Mouse (Mus musculus) neural tube, embryonic 14.5 days (tissue): Measurements from ENCODE around the gene Rbks. TPM values are rescaled to one million over a fixed set of nuclear protein-coding genes. Genes with fewer than 3 reads are reported as not detected.
A peak's percentile ranks its signal among the peaks of the same experiment; 100 is the strongest.

Experiments used
- ATAC-seq: fragments of 200-750 bp; cut with Nextera tagmentation; 2 replicates; pipeline ENCODE4 v1.8.0; 2017; ENCODE audit warnings: low read depth, mild to moderate bottlenecking, moderate TSS enrichment, moderate library complexity
- H3K27ac ChIP-seq: fragments of 300-500 bp; sonication (generic); 2 replicates; pipeline ENCODE4 v1.5.1; 2014; ENCODE audit warnings: low read depth, mild to moderate bottlenecking, control low read depth, low read length, moderate library complexity, mixed read lengths
- H3K27me3 ChIP-seq: fragments of 300-500 bp; sonication (generic); 2 replicates; pipeline ENCODE4 v1.6.1; 2014; ENCODE audit warnings: low read length; ENCODE audit not compliant: control insufficient read depth, insufficient read depth
- H3K36me3 ChIP-seq: fragments of 300-500 bp; sonication (generic); 2 replicates; pipeline ENCODE4 v1.6.1; 2014; ENCODE audit warnings: low read length, mixed read lengths; ENCODE audit not compliant: control insufficient read depth, insufficient read depth
- H3K4me1 ChIP-seq: fragments of 300-500 bp; sonication (generic); 2 replicates; pipeline ENCODE4 v1.6.1; 2014; ENCODE audit warnings: low read length; ENCODE audit not compliant: control insufficient read depth, insufficient read depth
- H3K4me2 ChIP-seq: fragments of 300-500 bp; sonication (generic); 2 replicates; pipeline ENCODE4 v1.6.1; 2014; ENCODE audit warnings: mild to moderate bottlenecking, low read depth, low read length, control low read depth
- H3K4me3 ChIP-seq: fragments of 300-500 bp; sonication (generic); 2 replicates; pipeline ENCODE4 v1.5.1; 2014; ENCODE audit warnings: low read depth, low read length, control low read depth, mixed read lengths
- H3K9ac ChIP-seq: fragments of 300-500 bp; sonication (generic); replicated peaks from 2 replicates; pipeline ENCODE4 v1.6.1; 2014; ENCODE audit warnings: low read depth, mild to moderate bottlenecking, control low read depth, low read length, mixed read lengths
- H3K9me3 ChIP-seq: fragments of 300-500 bp; sonication (generic); 2 replicates; pipeline ENCODE4 v1.6.1; 2016; ENCODE audit warnings: low read length; ENCODE audit not compliant: control insufficient read depth
- WGBS: fragments of 180-500 bp; shearing (Covaris S2); extraction: QIAGEN DNeasy Blood & Tissue Kit; methylation state at CpG from one replicate; pipeline ENCODE4 v1.1.7; 2014; 5-methylcytosine and 5-hydroxymethylcytosine counted together
- polyA plus RNA-seq: library from polyadenylated mRNA; unstranded; fragments of >200 nt; fragmentation: Nextera tagmentation; extraction: Ambion mirVana; gene quantifications from 2 replicates; pipeline ENCODE4 v1.2.1, GENCODE M21; 2014

Gene Rbks
- polyA plus RNA-seq: 4.0 and 4.3 TPM in 2 replicates

GRCm38 (mm10) chr5:31696971-31697643, at the start of gene Rbks:
Rbks (minus strand) TSS chr5:31697627.
- Histone ChIP-seq H3K4me1 (peaks cover 5% of the 10 kb centered on the region; the same call in 1 of the 2 replicates), H3K27ac (peak within 1 kb of the TSS; percentile 96), H3K4me3 (peak within 1 kb of the TSS; percentile 80), H3K9me3 (no peaks in the 10 kb centered on the region), H3K4me2 (peak within 1 kb of the TSS; percentile 90), H3K27me3 (no peaks in the 10 kb centered on the region), H3K9ac (peak within 1 kb of the TSS; percentile 84), H3K36me3 (no peaks in the 10 kb centered on the region)
- ATAC-seq: no peak; the same call in 1 of the 2 replicates
- 9% methylated on average over 18 of the region's 18 CpGs for WGBS

- Histone ChIP-seq H3K36me3 (no peaks in the 10 kb centered on the region), H3K27me3 (no peaks in the 10 kb centered on the region), H3K27ac (no peak overlapping the region), H3K4me2 (no peak overlapping the region), H3K9ac (no peak overlapping the region), H3K4me1 (no peaks in the 10 kb centered on the region), H3K4me3 (no peak overlapping the region), H3K9me3 (no peaks in the 10 kb centered on the region)
- ATAC-seq: no peak
- WGBS: 39% methylated on average over 4 of the region's 4 CpGs
These were observed 45.1 kb upstream of the Rbks start for GRCm38 (mm10) chr5:31742521-31743031.

- Histone ChIP-seq H3K27me3 (no peaks in the 10 kb centered on the region), H3K4me2 (no peak overlapping the region), H3K36me3 (no peaks in the 10 kb centered on the region), H3K4me3 (no peak overlapping the region), H3K9ac (no peak overlapping the region), H3K4me1 (no peaks in the 10 kb centered on the region), H3K9me3 (no peaks in the 10 kb centered on the region), H3K27ac (no peak overlapping the region)
- 94% methylated on average over 1 of the region's 1 CpGs for WGBS
- no peak for ATAC-seq
These were observed 44.5 kb upstream of the Rbks start for GRCm38 (mm10) chr5:31741931-31742330.

GRCm38 (mm10) chr5:31732644-31733338, 35.4 kb upstream of the Rbks start:
- Histone ChIP-seq H3K4me1 (no peaks in the 10 kb centered on the region), H3K9me3 (no peaks in the 10 kb centered on the region), H3K27ac (no peak overlapping the region), H3K36me3 (no peaks in the 10 kb centered on the region), H3K27me3 (no peaks in the 10 kb centered on the region), H3K4me2 (no peak overlapping the region), H3K9ac (no peak overlapping the region), H3K4me3 (no peak overlapping the region)
- WGBS: 61% methylated on average over 3 of the region's 3 CpGs
- no peak for ATAC-seq

- no peaks in the 10 kb centered on the region for H3K4me1 ChIP-seq
- WGBS: 86% methylated on average over 5 of the region's 5 CpGs
- ATAC-seq: no peak
- no peaks in the 10 kb centered on the region for H3K9me3 ChIP-seq
- no peak overlapping the region for H3K4me3 ChIP-seq
- H3K27me3 ChIP-seq: no peaks in the 10 kb centered on the region
- no peak overlapping the region for H3K9ac ChIP-seq
- no peak overlapping the region for H3K27ac ChIP-seq
- H3K4me2 ChIP-seq: no peak overlapping the region
- H3K36me3 ChIP-seq: no peaks in the 10 kb centered on the region
These were observed 30.0 kb upstream of the Rbks start for GRCm38 (mm10) chr5:31727456-31727855.

GRCm38 (mm10) chr5:31725885-31726284, 28.5 kb upstream of the Rbks start:
- Histone ChIP-seq H3K27ac (no peak overlapping the region), H3K27me3 (no peaks in the 10 kb centered on the region), H3K36me3 (no peaks in the 10 kb centered on the region), H3K9ac (no peak overlapping the region), H3K4me1 (no peaks in the 10 kb centered on the region), H3K9me3 (no peaks in the 10 kb centered on the region), H3K4me2 (no peak overlapping the region), H3K4me3 (no peak overlapping the region)
- 83% methylated on average over 2 of the region's 2 CpGs for WGBS
- no peak for ATAC-seq

GRCm38 (mm10) chr5:31724519-31724918, 27.1 kb upstream of the Rbks start:
- no peaks in the 10 kb centered on the region for H3K27me3 ChIP-seq
- no peaks in the 10 kb centered on the region for H3K9me3 ChIP-seq
- no peak overlapping the region for H3K9ac ChIP-seq
- H3K27ac ChIP-seq: no peak overlapping the region
- no peak for ATAC-seq
- H3K4me1 ChIP-seq: no peaks in the 10 kb centered on the region
- WGBS: 80% methylated on average over 6 of the region's 6 CpGs
- H3K4me2 ChIP-seq: no peak overlapping the region
- no peak overlapping the region for H3K4me3 ChIP-seq
- H3K36me3 ChIP-seq: no peaks in the 10 kb centered on the region

GRCm38 (mm10) chr5:31715486-31716150, 18.2 kb upstream of the Rbks start:
- Histone ChIP-seq H3K4me3 (no peak overlapping the region), H3K4me1 (no peaks in the 10 kb centered on the region), H3K27me3 (no peaks in the 10 kb centered on the region), H3K9ac (no peak overlapping the region), H3K9me3 (no peaks in the 10 kb centered on the region), H3K27ac (no peak overlapping the region), H3K4me2 (no peak overlapping the region), H3K36me3 (no peaks in the 10 kb centered on the region)
- 87% methylated on average over 4 of the region's 4 CpGs for WGBS
- ATAC-seq: no peak

- WGBS: 86% methylated on average over 5 of the region's 5 CpGs
- no peaks in the 10 kb centered on the region for H3K36me3 ChIP-seq
- no peaks in the 10 kb centered on the region for H3K27me3 ChIP-seq
- no peaks in the 10 kb centered on the region for H3K9me3 ChIP-seq
- H3K9ac ChIP-seq: no peak overlapping the region
- no peak overlapping the region for H3K4me3 ChIP-seq
- no peak for ATAC-seq
- no peak overlapping the region for H3K27ac ChIP-seq
- no peak overlapping the region for H3K4me2 ChIP-seq
- no peaks in the 10 kb centered on the region for H3K4me1 ChIP-seq
These were observed 16.4 kb upstream of the Rbks start for GRCm38 (mm10) chr5:31713841-31714264.
